Mouse (Mus musculus) MEL (cell line): ENCODE measurements at regions not wholly inside any gene's neighbourhood (a gene's known extent, or its start where the extent isn't known, plus 50 kb on each side); places are given as distances from the start of the nearest gene placed in this dataset.

Experiments used
- DNase-seq: peaks from one replicate; pipeline ENCODE4 v3.0.0; 2011; ENCODE audit warnings: low read depth, low spot score
- H3K27ac ChIP-seq: 2 replicates; pipeline ENCODE4 v1.5.1; 2012; ENCODE audit warnings: low read depth, mild to moderate bottlenecking, control low read depth, low read length, moderate library complexity; ENCODE audit not compliant: control insufficient read depth
- H3K27me3 ChIP-seq, 2 experiments: fragments of 150-350 bp in 1 of 2; sonication (generic) in 1 of 2; 2 replicates each; pipeline ENCODE4 v1.6.1; 2012; ENCODE audit warnings: low read length in 2 of 2, mild to moderate bottlenecking in 2 of 2, improper control_type of control experiment in 1 of 2, moderate library complexity in 1 of 2; ENCODE audit not compliant: insufficient read depth in 2 of 2, control insufficient read depth in 1 of 2
- H3K36me3 ChIP-seq, 2 experiments: 2 replicates each; pipeline ENCODE4 v1.6.1; 2012 to 2014; ENCODE audit warnings: low read length in 2 of 2, improper control_type of control experiment in 1 of 2, inconsistent platforms in 1 of 2, mild to moderate bottlenecking in 1 of 2; ENCODE audit not compliant: insufficient read depth in 2 of 2, control insufficient read depth in 1 of 2
- H3K4me1 ChIP-seq, 2 experiments: fragments of 150-350 bp in 1 of 2; sonication (generic) in 1 of 2; 2 replicates each; pipeline ENCODE4 v1.6.1; 2012; ENCODE audit warnings: low read length in 2 of 2, improper control_type of control experiment in 1 of 2, mild to moderate bottlenecking in 1 of 2; ENCODE audit not compliant: insufficient read depth in 2 of 2, control insufficient read depth in 1 of 2
- H3K4me3 ChIP-seq, 2 experiments: fragments of 150-350 bp in 1 of 2; sonication (generic) in 1 of 2; 2 replicates each; pipeline ENCODE4 v1.5.1; 2012; ENCODE audit warnings: low read depth in 2 of 2, low read length in 2 of 2, mild to moderate bottlenecking in 2 of 2, moderate library complexity in 2 of 2, control low read depth in 1 of 2, improper control_type of control experiment in 1 of 2; ENCODE audit not compliant: control insufficient read depth in 1 of 2, insufficient read depth in 1 of 2
- H3K79me2 ChIP-seq: 2 replicates; pipeline ENCODE4 v1.6.1; 2012; ENCODE audit warnings: mild to moderate bottlenecking, low read length, moderate library complexity; ENCODE audit not compliant: control insufficient read depth, poor library complexity, insufficient read depth
- H3K9ac ChIP-seq: 2 replicates; pipeline ENCODE4 v1.6.1; 2012; ENCODE audit warnings: low read depth, mild to moderate bottlenecking, control low read depth, low read length, moderate library complexity; ENCODE audit not compliant: control insufficient read depth, poor library complexity, severe bottlenecking
- H3K9me3 ChIP-seq: fragments of 150-350 bp; sonication (generic); replicated peaks from 2 replicates; pipeline ENCODE4 v1.6.1; 2012; ENCODE audit warnings: mild to moderate bottlenecking, low read length, improper control_type of control experiment, moderate library complexity; ENCODE audit not compliant: insufficient read depth
- CHD1 ChIP-seq: IDR thresholded peaks from 2 replicates; pipeline ENCODE4 v1.6.1; 2012; ENCODE audit warnings: low read depth, mild to moderate bottlenecking, inconsistent platforms, low read length, improper control_type of control experiment
- ETS1 ChIP-seq: IDR thresholded peaks from 2 replicates; pipeline ENCODE4 v1.6.1; 2012; ENCODE audit warnings: low read depth, mild to moderate bottlenecking, inconsistent platforms, low read length, improper control_type of control experiment, moderate library complexity
- GABPA ChIP-seq: IDR thresholded peaks from 2 replicates; pipeline ENCODE4 v1.6.1; 2012; ENCODE audit warnings: low read depth, mild to moderate bottlenecking, inconsistent platforms, low read length, improper control_type of control experiment, moderate library complexity
- GATA1 ChIP-seq: IDR thresholded peaks from 2 replicates; pipeline ENCODE4 v1.6.1; 2011; ENCODE audit warnings: low read depth, low read length, improper control_type of control experiment
- MEF2A ChIP-seq: IDR thresholded peaks from 2 replicates; pipeline ENCODE4 v1.6.1; 2014; ENCODE audit warnings: low read depth, mild to moderate bottlenecking, inconsistent platforms, low read length, improper control_type of control experiment; ENCODE audit not compliant: poor library complexity, insufficient replicate concordance, severe bottlenecking; ENCODE audit errors: extremely low read depth
- MYB ChIP-seq: IDR thresholded peaks from 2 replicates; pipeline ENCODE4 v1.6.1; 2011; ENCODE audit warnings: mild to moderate bottlenecking, low read depth, low read length, improper control_type of control experiment
- MYC ChIP-seq: IDR thresholded peaks from 2 replicates; pipeline ENCODE4 v1.6.1; 2011; ENCODE audit warnings: low read depth, mild to moderate bottlenecking, low read length, improper control_type of control experiment, moderate library complexity
- POLR2A ChIP-seq, 2 experiments: IDR thresholded peaks; 2 replicates each; pipeline ENCODE4 v1.6.1; 2011 to 2012; ENCODE audit warnings: low read length in 2 of 2, mild to moderate bottlenecking in 2 of 2, control low read depth in 1 of 2, improper control_type of control experiment in 1 of 2, low read depth in 1 of 2, moderate library complexity in 1 of 2; ENCODE audit not compliant: control insufficient read depth in 1 of 2, insufficient read depth in 1 of 2, poor library complexity in 1 of 2
- POLR2AphosphoS2 ChIP-seq: IDR thresholded peaks from 2 replicates; pipeline ENCODE4 v1.6.1; 2011; ENCODE audit warnings: low read length, improper control_type of control experiment
- POLR2AphosphoS5 ChIP-seq: IDR thresholded peaks from 2 replicates; pipeline ENCODE4 v1.6.1; 2012; ENCODE audit warnings: low read depth, borderline replicate concordance, mild to moderate bottlenecking, inconsistent platforms, low read length, moderate library complexity, mixed read lengths
- RCOR1 ChIP-seq: IDR thresholded peaks from 2 replicates; pipeline ENCODE4 v1.6.1; 2012; ENCODE audit warnings: low read depth, mild to moderate bottlenecking, inconsistent platforms, low read length, improper control_type of control experiment
- SMC3 ChIP-seq: IDR thresholded peaks from 2 replicates; pipeline ENCODE4 v1.6.1; 2011; ENCODE audit warnings: low read depth, low read length, improper control_type of control experiment
- ZNF384 ChIP-seq: IDR thresholded peaks from 2 replicates; pipeline ENCODE4 v1.6.1; 2012; ENCODE audit warnings: low read depth, mild to moderate bottlenecking, inconsistent platforms, low read length, improper control_type of control experiment

DNA sequence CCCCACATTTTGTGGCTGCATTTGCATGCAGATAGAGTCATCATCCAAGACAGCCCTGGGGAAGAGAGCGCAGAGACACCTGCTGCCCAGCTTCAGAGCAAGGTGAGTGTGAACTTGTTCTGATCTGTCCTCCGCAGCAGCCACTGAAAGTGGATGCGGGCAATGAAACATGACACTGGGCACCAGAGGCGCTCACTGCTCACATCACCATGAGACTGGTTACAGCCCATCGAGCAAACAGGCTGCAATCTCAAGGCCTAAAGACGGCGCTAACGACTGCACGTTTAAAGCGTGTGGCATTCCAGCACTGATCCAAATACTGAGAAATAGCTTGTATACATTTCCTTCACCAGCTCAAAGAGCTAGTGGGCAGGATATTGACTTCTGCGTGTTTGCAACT is 65.8 kb downstream of the Barhl2 start:
- no peaks in the 10 kb centered on the region for H3K36me3 ChIP-seq
- no peak overlapping the region for H3K4me3 ChIP-seq
- no peak for TF ChIP-seq MYC
- no peak for DNase-seq
- no peaks in the 10 kb centered on the region for H3K27me3 ChIP-seq
- no peak overlapping the region for H3K27ac ChIP-seq
- no peaks in the 10 kb centered on the region for H3K9me3 ChIP-seq
- H3K79me2 ChIP-seq, result no peaks in the 10 kb centered on the region
- no peak overlapping the region for H3K9ac ChIP-seq
- H3K4me1 ChIP-seq, result no peaks in the 10 kb centered on the region

DNA sequence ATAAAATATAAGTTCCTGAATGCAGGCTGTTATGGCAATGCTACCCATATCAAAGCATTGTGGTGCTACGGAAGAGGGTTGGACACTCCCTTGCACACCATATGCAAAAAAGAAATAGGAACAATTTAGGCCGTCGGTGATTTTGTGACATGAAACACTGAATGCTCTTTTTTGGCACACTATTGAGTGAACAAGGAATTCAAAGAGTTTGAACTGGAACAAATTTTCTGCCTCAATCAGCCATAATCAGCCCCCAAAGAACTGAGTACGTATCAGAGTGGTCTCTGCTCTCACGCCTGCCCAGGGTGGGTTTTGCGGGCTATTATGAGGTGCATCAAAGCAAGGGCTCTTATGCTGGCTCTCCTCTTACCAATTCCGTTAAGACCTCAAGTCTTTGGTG is 71.3 kb downstream of the Barhl2 start:
- Histone ChIP-seq H3K4me1 (no peaks in the 10 kb centered on the region), H3K27ac (no peak overlapping the region), H3K4me3 (no peak overlapping the region), H3K9ac (no peak overlapping the region), H3K79me2 (no peaks in the 10 kb centered on the region), H3K9me3 (no peaks in the 10 kb centered on the region), H3K27me3 (no peaks in the 10 kb centered on the region), H3K36me3 (no peaks in the 10 kb centered on the region)
- TF ChIP-seq CHD1 (no peak), POLR2AphosphoS5 (no peak), MEF2A (no peak), SMC3 (no peak), GABPA (no peak), RCOR1 (no peak), GATA1 (no peak), MYB (no peak), ETS1 (no peak), POLR2AphosphoS2 (no peak), MYC (no peak), POLR2A (IDR thresholded peaks at IDR 0.05; ENCODE audit: control insufficient read depth in 1 of 2, insufficient read depth in 1 of 2, low read depth in 1 of 2, low read length in 2 of 2, poor library complexity in 1 of 2) (no peak), ZNF384 (no peak)
- DNase-seq, result no peak

DNA sequence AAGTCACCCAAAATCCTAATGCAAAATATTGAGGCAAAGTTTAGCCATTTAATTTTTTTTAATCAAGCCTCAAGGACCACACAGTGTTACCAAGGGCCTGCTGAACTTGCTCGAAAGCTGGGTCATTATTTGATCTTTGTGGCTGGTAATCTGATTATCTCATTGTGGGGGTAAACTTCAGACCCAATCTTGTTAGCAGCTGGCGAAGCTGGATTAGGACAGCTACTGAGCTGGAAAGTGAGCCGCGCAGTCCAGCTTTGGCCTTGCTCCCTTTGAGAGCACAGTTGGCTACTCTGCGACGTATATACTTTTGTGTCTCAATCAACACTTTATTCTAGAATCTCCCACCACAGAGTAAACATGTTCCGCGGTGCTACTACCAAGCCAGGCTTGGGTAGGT is 72.1 kb downstream of the Barhl2 start:
- no peak overlapping the region for H3K4me3 ChIP-seq
- no peak overlapping the region for H3K27ac ChIP-seq
- no peak overlapping the region for H3K9ac ChIP-seq
- no peaks in the 10 kb centered on the region for H3K79me2 ChIP-seq
- no peak for DNase-seq
- no peaks in the 10 kb centered on the region for H3K4me1 ChIP-seq
- H3K9me3 ChIP-seq, result no peaks in the 10 kb centered on the region
- no peaks in the 10 kb centered on the region for H3K27me3 ChIP-seq
- TF ChIP-seq ZNF384 (no peak), MYB (no peak)
- H3K36me3 ChIP-seq, result no peaks in the 10 kb centered on the region
